Mouse (Mus musculus): ENCODE measurements at regions not wholly inside any gene's neighbourhood (a gene's known extent, or its start where the extent isn't known, plus 50 kb on each side); places are given as distances from the start of the nearest gene placed in this dataset.

DNA sequence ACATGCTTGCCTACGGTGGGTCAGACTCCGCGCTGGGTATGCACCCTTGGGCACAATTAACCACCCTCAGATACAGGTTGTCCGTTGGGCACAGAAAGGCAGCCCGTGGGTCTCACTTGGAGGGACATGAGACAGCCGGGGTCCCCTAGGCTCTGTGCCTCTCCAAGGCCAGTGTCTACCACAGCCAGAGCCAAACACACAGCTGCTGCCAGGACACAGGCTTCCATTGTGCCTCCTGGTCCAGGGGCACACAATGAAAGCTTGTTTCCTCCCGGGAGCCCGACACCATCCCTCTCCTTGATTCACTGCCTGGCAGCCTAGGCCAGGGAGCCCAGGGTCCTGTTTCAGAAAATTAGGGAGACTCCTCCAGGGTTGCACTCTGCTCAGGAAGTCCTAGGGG lies 161.4 kb upstream of the Haao start:
- no peak for TF ChIP-seq USF1 (IDR thresholded peaks at IDR 0.05; ENCODE audit: low read depth)
- no peak for TF ChIP-seq POLR2A (IDR thresholded peaks at IDR 0.05; ENCODE audit: insufficient read length, low read depth)
- TF ChIP-seq TCF12 (IDR thresholded peaks at IDR 0.05; ENCODE audit: insufficient read depth, poor library complexity, severe bottlenecking) = no peak
- no peak for TF ChIP-seq MAX (IDR thresholded peaks at IDR 0.05; ENCODE audit: low read depth)
- TF ChIP-seq CEBPB (IDR thresholded peaks at IDR 0.05; ENCODE audit: insufficient read depth, poor library complexity, severe bottlenecking) = no peak
- TF ChIP-seq E2F4 (IDR thresholded peaks at IDR 0.05; ENCODE audit: insufficient read depth) = no peak
- peak in 1 of 3 experiments; percentile 47 for TF ChIP-seq MYOD1 (IDR thresholded peaks at IDR 0.05; ENCODE audit: control insufficient read depth in 1 of 3, insufficient read length in 2 of 3, low read depth in 2 of 3)
- TF ChIP-seq POLR2AphosphoS2 (IDR thresholded peaks at IDR 0.05; ENCODE audit: insufficient read length, low read depth) = no peak
- TF ChIP-seq MYOG (IDR thresholded peaks at IDR 0.05; ENCODE audit: control insufficient read depth in 1 of 3, insufficient read depth in 1 of 3, insufficient read length in 2 of 3, low read depth in 2 of 3) = no peak
- TF ChIP-seq REST (IDR thresholded peaks at IDR 0.05; ENCODE audit: insufficient read depth, insufficient read length) = no peak
- TF ChIP-seq TCF3 (IDR thresholded peaks at IDR 0.05; ENCODE audit: insufficient read length, low read depth) = no peak
- no peak for TF ChIP-seq SRF (IDR thresholded peaks at IDR 0.05; ENCODE audit: control insufficient read depth, insufficient read length, low read depth)
